Comparison of ENCODE assay signal across 16 mouse cellular contexts in the genomic region with DNA sequence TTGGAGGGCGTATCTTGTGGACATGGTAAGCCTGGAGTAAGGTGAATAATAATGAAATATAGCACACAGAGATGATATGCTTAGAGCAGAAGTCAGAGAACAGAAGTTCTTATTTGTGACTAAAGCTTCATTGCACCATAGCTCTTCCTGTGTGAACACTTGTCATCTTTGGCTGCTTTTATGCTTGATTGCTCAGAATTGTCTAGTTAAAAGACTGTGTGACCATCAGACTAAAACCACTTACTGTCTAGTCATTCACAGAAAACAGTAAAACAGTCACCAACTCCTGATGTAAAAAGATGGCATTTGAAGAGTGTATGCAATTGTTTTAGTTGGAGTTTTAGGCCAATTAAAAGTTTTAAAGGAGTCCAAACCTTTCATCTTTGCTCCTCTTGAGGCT.
"Had no signal": no experiment of that assay in that cellular context is flagged by ENCODE, and none has a peak within 500 bp of the region (broad histone marks: within the 10 kb centered on the region; RNA-seq: fewer than 3 reads in every experiment).

No protein-coding gene starts in this region.

- H3K4me2 ChIP-seq: lung, embryonic 15.5 days; midbrain, embryonic 11.5 days; midbrain, embryonic 13.5 days; midbrain, embryonic 15.5 days; neural tube, embryonic 12.5 days; stomach, embryonic 15.5 days had no signal

- H3K27me3 ChIP-seq: lung, embryonic 15.5 days; megakaryocyte, embryonic 14.5 days; midbrain, embryonic 13.5 days; midbrain, embryonic 15.5 days; neural tube, embryonic 12.5 days; stomach, embryonic 15.5 days had no signal

- H3K4me3 ChIP-seq: lung, embryonic 15.5 days; megakaryocyte, embryonic 14.5 days; midbrain, embryonic 13.5 days; midbrain, embryonic 15.5 days; neural tube, embryonic 12.5 days; stomach, embryonic 15.5 days had no signal

- H3K27ac ChIP-seq: lung, embryonic 15.5 days; macrophage; midbrain, embryonic 13.5 days; midbrain, embryonic 15.5 days; neural tube, embryonic 12.5 days; stomach, embryonic 15.5 days had no signal

- H3K4me1 ChIP-seq: lung, embryonic 15.5 days; midbrain, embryonic 13.5 days; midbrain, embryonic 15.5 days; neural tube, embryonic 12.5 days; stomach, embryonic 15.5 days had no signal

- H3K9ac ChIP-seq: lung, embryonic 15.5 days; midbrain, embryonic 13.5 days; midbrain, embryonic 15.5 days; neural tube, embryonic 12.5 days; stomach, embryonic 15.5 days had no signal

- ATAC-seq: lung, postnatal 0 days; midbrain, embryonic 13.5 days; midbrain, embryonic 15.5 days had no signal

- DNase-seq: lung, adult 2 months; lung, postnatal 14 days; lung, postnatal 36 days; right cerebral cortex, postnatal 14 days; thymus, adult 18-20 months; thymus, postnatal 14 days; thymus, postnatal 36 days had no signal

- H3K9me3 ChIP-seq: lung, embryonic 15.5 days; megakaryocyte, embryonic 14.5 days; midbrain, embryonic 13.5 days; midbrain, embryonic 15.5 days; neural tube, embryonic 12.5 days; stomach, embryonic 15.5 days had no signal
